Mouse (Mus musculus): ENCODE measurements around the gene Ankrd28. TPM values are rescaled to one million over a fixed set of nuclear protein-coding genes. Genes with fewer than 3 reads are reported as not detected.
"Not testable (repeated sequence)": the region's sequence is repeated elsewhere in the genome, so short reads cannot be mapped to it uniquely, and the experiment has no call there.

Ankrd28 gene
- polyA plus RNA-seq, 1 experiment = 6.5 TPM

- H3K27me3 ChIP-seq (ENCODE audit: control insufficient read depth, insufficient read depth, insufficient read length) = no peaks in the 10 kb centered on the region
- no peak overlapping the region for H3ac ChIP-seq (ENCODE audit: control insufficient read depth, insufficient read length)
- TF ChIP-seq E2F4 (IDR thresholded peaks at IDR 0.05; ENCODE audit: insufficient read depth) (no peak), CEBPB (IDR thresholded peaks at IDR 0.05; ENCODE audit: insufficient read depth, poor library complexity, severe bottlenecking) (no peak), REST (IDR thresholded peaks at IDR 0.05; ENCODE audit: insufficient read depth, insufficient read length) (no peak), POLR2A (IDR thresholded peaks at IDR 0.05; ENCODE audit: insufficient read length, low read depth) (no peak), TCF12 (IDR thresholded peaks at IDR 0.05; ENCODE audit: insufficient read depth, poor library complexity, severe bottlenecking) (no peak), MYOD1 (IDR thresholded peaks at IDR 0.05; ENCODE audit: control insufficient read depth in 1 of 3, insufficient read length in 2 of 3, low read depth in 2 of 3) (no peak), USF1 (IDR thresholded peaks at IDR 0.05; ENCODE audit: low read depth) (no peak), POLR2AphosphoS2 (IDR thresholded peaks at IDR 0.05; ENCODE audit: insufficient read length, low read depth) (no peak), MAX (IDR thresholded peaks at IDR 0.05; ENCODE audit: low read depth) (no peak), SRF (IDR thresholded peaks at IDR 0.05; ENCODE audit: control insufficient read depth, insufficient read length, low read depth) (no peak), MYOG (IDR thresholded peaks at IDR 0.05; ENCODE audit: control insufficient read depth in 1 of 3, insufficient read depth in 1 of 3, insufficient read length in 2 of 3, low read depth in 2 of 3) (no peak), TCF3 (IDR thresholded peaks at IDR 0.05; ENCODE audit: insufficient read length, low read depth) (no peak)
- no peaks in the 10 kb centered on the region for H3K36me3 ChIP-seq (ENCODE audit: control insufficient read depth, insufficient read depth)
- no peaks in the 10 kb centered on the region for H3K79me2 ChIP-seq (ENCODE audit: control insufficient read depth, insufficient read depth)
- no peak overlapping the region for H3K4me2 ChIP-seq (ENCODE audit: low read depth)
- H3K4me3 ChIP-seq = no peak overlapping the region
These were observed 38.1 kb upstream of the Ankrd28 start for GRCm38 (mm10) chr14:31868591-31868990.

GRCm38 (mm10) chr14:31866366-31866765, 35.9 kb upstream of the Ankrd28 start:
- H3K4me2 ChIP-seq (ENCODE audit: low read depth); H3K27me3 ChIP-seq (ENCODE audit: control insufficient read depth, insufficient read depth, insufficient read length); H3ac ChIP-seq (ENCODE audit: control insufficient read depth, insufficient read length); H3K79me2 ChIP-seq (ENCODE audit: control insufficient read depth, insufficient read depth); H3K4me3 ChIP-seq; H3K36me3 ChIP-seq (ENCODE audit: control insufficient read depth, insufficient read depth): not testable (repeated sequence)

GRCm38 (mm10) chr14:31858679-31859078, 28.2 kb upstream of the Ankrd28 start:
- Histone ChIP-seq H3K4me3 (no peak overlapping the region), H3K36me3 (ENCODE audit: control insufficient read depth, insufficient read depth) (no peaks in the 10 kb centered on the region), H3K79me2 (ENCODE audit: control insufficient read depth, insufficient read depth) (no peaks in the 10 kb centered on the region), H3K27me3 (ENCODE audit: control insufficient read depth, insufficient read depth, insufficient read length) (peaks cover 7% of the 10 kb centered on the region), H3ac (ENCODE audit: control insufficient read depth, insufficient read length) (no peak overlapping the region), H3K4me2 (ENCODE audit: low read depth) (no peak overlapping the region)
- no peak for TF ChIP-seq MAX (IDR thresholded peaks at IDR 0.05; ENCODE audit: low read depth)
- TF ChIP-seq TCF12 (IDR thresholded peaks at IDR 0.05; ENCODE audit: insufficient read depth, poor library complexity, severe bottlenecking) = no peak
- no peak for TF ChIP-seq E2F4 (IDR thresholded peaks at IDR 0.05; ENCODE audit: insufficient read depth)
- TF ChIP-seq TCF3 (IDR thresholded peaks at IDR 0.05; ENCODE audit: insufficient read length, low read depth) = no peak
- TF ChIP-seq POLR2A (IDR thresholded peaks at IDR 0.05; ENCODE audit: insufficient read length, low read depth) = no peak
- TF ChIP-seq MYOD1 (IDR thresholded peaks at IDR 0.05; ENCODE audit: control insufficient read depth in 1 of 3, insufficient read length in 2 of 3, low read depth in 2 of 3) = no peak
- no peak for TF ChIP-seq REST (IDR thresholded peaks at IDR 0.05; ENCODE audit: insufficient read depth, insufficient read length)
- no peak for TF ChIP-seq POLR2AphosphoS2 (IDR thresholded peaks at IDR 0.05; ENCODE audit: insufficient read length, low read depth)
- no peak for TF ChIP-seq SRF (IDR thresholded peaks at IDR 0.05; ENCODE audit: control insufficient read depth, insufficient read length, low read depth)
- no peak for TF ChIP-seq CEBPB (IDR thresholded peaks at IDR 0.05; ENCODE audit: insufficient read depth, poor library complexity, severe bottlenecking)
- TF ChIP-seq USF1 (IDR thresholded peaks at IDR 0.05; ENCODE audit: low read depth) = no peak
- TF ChIP-seq MYOG (IDR thresholded peaks at IDR 0.05; ENCODE audit: control insufficient read depth in 1 of 3, insufficient read depth in 1 of 3, insufficient read length in 2 of 3, low read depth in 2 of 3) = no peak

GRCm38 (mm10) chr14:31857096-31857975, 26.9 kb upstream of the Ankrd28 start:
- TF ChIP-seq MYOD1 (IDR thresholded peaks at IDR 0.05; ENCODE audit: control insufficient read depth in 1 of 3, insufficient read length in 2 of 3, low read depth in 2 of 3) = no peak
- no peak for TF ChIP-seq POLR2A (IDR thresholded peaks at IDR 0.05; ENCODE audit: insufficient read length, low read depth)
- no peak for TF ChIP-seq CEBPB (IDR thresholded peaks at IDR 0.05; ENCODE audit: insufficient read depth, poor library complexity, severe bottlenecking)
- no peak for TF ChIP-seq POLR2AphosphoS2 (IDR thresholded peaks at IDR 0.05; ENCODE audit: insufficient read length, low read depth)
- TF ChIP-seq TCF3 (IDR thresholded peaks at IDR 0.05; ENCODE audit: insufficient read length, low read depth) = no peak
- TF ChIP-seq E2F4 (IDR thresholded peaks at IDR 0.05; ENCODE audit: insufficient read depth) = no peak
- no peak for TF ChIP-seq MYOG (IDR thresholded peaks at IDR 0.05; ENCODE audit: control insufficient read depth in 1 of 3, insufficient read depth in 1 of 3, insufficient read length in 2 of 3, low read depth in 2 of 3)
- TF ChIP-seq REST (IDR thresholded peaks at IDR 0.05; ENCODE audit: insufficient read depth, insufficient read length) = no peak
- no peak for TF ChIP-seq SRF (IDR thresholded peaks at IDR 0.05; ENCODE audit: control insufficient read depth, insufficient read length, low read depth)
- no peak for TF ChIP-seq USF1 (IDR thresholded peaks at IDR 0.05; ENCODE audit: low read depth)
- Histone ChIP-seq H3K4me2 (ENCODE audit: low read depth) (no peak overlapping the region), H3ac (ENCODE audit: control insufficient read depth, insufficient read length) (no peak overlapping the region), H3K4me3 (no peak overlapping the region), H3K79me2 (ENCODE audit: control insufficient read depth, insufficient read depth) (no peaks in the 10 kb centered on the region), H3K27me3 (ENCODE audit: control insufficient read depth, insufficient read depth, insufficient read length) (peaks cover 7% of the 10 kb centered on the region), H3K36me3 (ENCODE audit: control insufficient read depth, insufficient read depth) (no peaks in the 10 kb centered on the region)

GRCm38 (mm10) chr14:31856007-31856406, 25.6 kb upstream of the Ankrd28 start:
- no peak overlapping the region for H3ac ChIP-seq (ENCODE audit: control insufficient read depth, insufficient read length)
- H3K27me3 ChIP-seq (ENCODE audit: control insufficient read depth, insufficient read depth, insufficient read length) = peaks cover 7% of the 10 kb centered on the region
- no peak overlapping the region for H3K4me2 ChIP-seq (ENCODE audit: low read depth)
- no peaks in the 10 kb centered on the region for H3K36me3 ChIP-seq (ENCODE audit: control insufficient read depth, insufficient read depth)
- H3K79me2 ChIP-seq (ENCODE audit: control insufficient read depth, insufficient read depth) = no peaks in the 10 kb centered on the region
- no peak for TF ChIP-seq CEBPB (IDR thresholded peaks at IDR 0.05; ENCODE audit: insufficient read depth, poor library complexity, severe bottlenecking)
- no peak for TF ChIP-seq REST (IDR thresholded peaks at IDR 0.05; ENCODE audit: insufficient read depth, insufficient read length)
- no peak for TF ChIP-seq MYOD1 (IDR thresholded peaks at IDR 0.05; ENCODE audit: control insufficient read depth in 1 of 3, insufficient read length in 2 of 3, low read depth in 2 of 3)
- TF ChIP-seq USF1 (IDR thresholded peaks at IDR 0.05; ENCODE audit: low read depth) = no peak
- TF ChIP-seq TCF12 (IDR thresholded peaks at IDR 0.05; ENCODE audit: insufficient read depth, poor library complexity, severe bottlenecking) = no peak
- TF ChIP-seq MYOG (IDR thresholded peaks at IDR 0.05; ENCODE audit: control insufficient read depth in 1 of 3, insufficient read depth in 1 of 3, insufficient read length in 2 of 3, low read depth in 2 of 3) = no peak
- no peak for TF ChIP-seq POLR2AphosphoS2 (IDR thresholded peaks at IDR 0.05; ENCODE audit: insufficient read length, low read depth)
- TF ChIP-seq E2F4 (IDR thresholded peaks at IDR 0.05; ENCODE audit: insufficient read depth) = no peak
- no peak for TF ChIP-seq POLR2A (IDR thresholded peaks at IDR 0.05; ENCODE audit: insufficient read length, low read depth)
- H3K4me3 ChIP-seq = no peak overlapping the region

Data from myocyte (in vitro differentiated cells).